Mouse (Mus musculus) erythroblast, embryonic 14.5 days (primary cell): ENCODE measurements around the gene Hoxa9.

Source experiments
- GATA1 ChIP-seq: IDR thresholded peaks from 2 replicates; pipeline ENCODE4 v1.6.1; 2012; ENCODE audit warnings: low read length, inconsistent platforms, mixed read lengths
- TAL1 ChIP-seq: IDR thresholded peaks from 3 replicates; pipeline ENCODE4 v1.6.1; 2012; ENCODE audit warnings: low read length, inconsistent platforms, mixed read lengths

DNA sequence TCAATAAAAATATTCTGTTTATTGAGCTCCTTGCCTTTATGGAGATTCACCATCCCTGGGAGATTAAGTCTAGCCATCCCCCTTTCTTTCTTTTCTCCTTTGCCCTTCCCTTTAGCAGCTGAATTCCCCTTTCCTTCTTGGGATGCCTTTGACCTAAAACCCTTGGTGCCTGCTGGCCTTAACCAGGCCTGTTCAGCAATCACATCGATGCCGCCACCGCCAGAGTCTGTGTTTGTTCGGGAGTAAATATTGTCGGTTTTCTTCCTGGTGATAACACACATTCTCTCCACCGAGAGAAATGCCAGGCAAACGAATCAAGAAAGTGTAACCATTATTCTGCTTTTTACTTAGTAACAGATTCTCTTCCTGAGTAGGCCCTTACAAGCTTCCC, 7.3 kb upstream of the Hoxa9 start:
- TF ChIP-seq GATA1, result no peak
- no peak for TF ChIP-seq TAL1
